Mouse (Mus musculus) central nervous system, embryonic 11.5 days (tissue): ENCODE results near the gene Cfap97d1. TPM values are rescaled to one million over a fixed set of nuclear protein-coding genes. Genes with fewer than 3 reads are reported as not detected.

Experiments
- polyA plus RNA-seq: library from polyadenylated mRNA; depleted of rRNA; stranded (reverse); fragments of >200 nt; gene quantifications from 2 replicates; pipeline ENCODE4 v1.2.3, GENCODE M21; 2012; rRNA removed

The Cfap97d1 gene
- not detected in 2 replicates for polyA plus RNA-seq

GRCm38 (mm10) chr11:101984054-101985025, at the start of gene Cfap97d1:
Gene Cfap97d1, plus strand, starts transcription at chr11:101984279.

GRCm38 (mm10) chr11:101966965-101967614, 17.0 kb upstream of the Cfap97d1 start, which contains the start of gene Sost:
Gene Sost, minus strand, starts transcription at chr11:101967015.

GRCm38 (mm10) chr11:101986913-101987312, 2.8 kb downstream of the Cfap97d1 start, which contains the start of gene Dusp3:
Gene Dusp3, minus strand, starts transcription at chr11:101987013.

GRCm38 (mm10) chr11:102028087-102028816, 44.2 kb downstream of the Cfap97d1 start, which contains the start of gene Mpp3:
Gene Mpp3, minus strand, starts transcription at chr11:102028461.

GRCm38 (mm10) chr11:102041350-102041949, 57.4 kb downstream of the Cfap97d1 start, which contains the start of gene Cd300lg:
Gene Cd300lg, plus strand, starts transcription at chr11:102041509.

Other genes starting within 250 kb of the Cfap97d1 start
- 11.2 and 21.1 TPM in 2 replicates for gene Etv4, start 198.9 kb upstream of the Cfap97d1 start, polyA plus RNA-seq
- 0.70 and 14.7 TPM in 2 replicates for gene Meox1, start 89.9 kb upstream of the Cfap97d1 start, polyA plus RNA-seq
- gene Sost, start 17.3 kb upstream of the Cfap97d1 start, polyA plus RNA-seq, result 0.86 and 1.2 TPM in 2 replicates
- 8.3 and 10.5 TPM in 2 replicates for gene Dusp3, start 2.7 kb downstream of the Cfap97d1 start, polyA plus RNA-seq
- gene Mpp3, start 44.2 kb downstream of the Cfap97d1 start, polyA plus RNA-seq, result 27.2 and 29.5 TPM in 2 replicates
- gene Cd300lg, start 57.2 kb downstream of the Cfap97d1 start, polyA plus RNA-seq, result 0.18 and 0.27 TPM in 2 replicates
- 19.5 and 22.5 TPM in 2 replicates for gene Mpp2, start 104.2 kb downstream of the Cfap97d1 start, polyA plus RNA-seq
- not detected in 2 replicates for gene Ppy, start 117.0 kb downstream of the Cfap97d1 start, polyA plus RNA-seq
- 1.8 and 4.3 TPM in 2 replicates for gene Pyy, start 123.6 kb downstream of the Cfap97d1 start, polyA plus RNA-seq
- 0.21 and 0.50 TPM in 2 replicates for gene Nags, start 161.2 kb downstream of the Cfap97d1 start, polyA plus RNA-seq
- 33.5 and 34.9 TPM in 2 replicates for gene Tmem101, start 172.1 kb downstream of the Cfap97d1 start, polyA plus RNA-seq
- 45.4 and 59.2 TPM in 2 replicates for gene Lsm12, start 201.0 kb downstream of the Cfap97d1 start, polyA plus RNA-seq
- gene G6pc3, start 205.3 kb downstream of the Cfap97d1 start, polyA plus RNA-seq, result 34.9 and 38.5 TPM in 2 replicates
- gene Hdac5, start 245.9 kb downstream of the Cfap97d1 start, polyA plus RNA-seq, result 62.5 and 110 TPM in 2 replicates